Mouse (Mus musculus) G1E-ER4 (cell line): ENCODE results near the gene Dcp1b. TPM values are rescaled to one million over a fixed set of nuclear protein-coding genes. Genes with fewer than 3 reads are reported as not detected.

Source experiments
- GATA1 ChIP-seq: IDR thresholded peaks from one replicate; pipeline ENCODE4 v1.8.0; 2012; ENCODE audit warnings: low read length, inconsistent platforms
- polyA plus RNA-seq: library from polyadenylated mRNA; stranded (reverse); fragments of >175 nt; gene quantifications from 2 replicates; pipeline ENCODE4 v1.2.3, GENCODE M21; 2012

The Dcp1b gene
- polyA plus RNA-seq, 1 experiment, result 14.7 TPM

DNA sequence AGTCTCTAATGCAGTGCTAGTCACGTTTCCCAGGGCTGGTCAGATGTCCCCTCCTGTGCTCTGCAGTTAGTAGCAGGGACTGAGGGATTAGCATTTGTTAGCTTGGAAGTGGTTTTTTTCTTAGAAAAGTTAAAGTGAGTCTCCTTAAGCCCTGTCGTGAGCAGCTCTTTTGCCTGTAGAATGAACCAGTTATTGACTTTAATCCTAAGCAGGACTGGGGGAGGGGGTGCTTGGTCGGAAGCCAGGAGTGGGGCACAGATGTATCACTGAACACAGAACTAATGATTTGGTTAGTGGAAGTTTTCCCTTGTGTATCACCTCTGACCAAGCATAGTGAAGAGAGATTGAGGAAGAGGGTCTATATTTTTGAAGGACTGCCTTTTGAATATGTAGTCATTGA, 8.7 kb downstream of the Dcp1b start:
- no peak for TF ChIP-seq GATA1

DNA sequence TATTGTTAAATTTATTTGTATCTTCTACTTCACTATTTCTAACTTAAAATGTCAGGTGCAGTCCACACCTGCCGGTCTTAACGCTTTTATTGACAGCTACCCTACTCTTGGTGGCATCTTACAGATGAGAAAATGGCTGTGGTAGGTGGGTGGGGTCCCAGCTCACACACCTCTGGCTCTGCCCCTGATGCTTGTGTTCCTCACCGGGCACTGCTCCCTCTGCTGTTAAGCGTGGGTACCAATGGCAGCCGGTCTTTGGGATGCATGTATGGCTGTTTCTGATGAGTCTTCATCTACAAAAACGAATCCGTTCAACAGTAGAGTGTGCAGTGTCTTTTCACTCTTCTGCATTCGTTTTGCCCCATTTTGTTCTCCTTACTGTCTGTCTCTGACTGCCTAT, 11.6 kb downstream of the Dcp1b start:
- TF ChIP-seq GATA1, result no peak

DNA sequence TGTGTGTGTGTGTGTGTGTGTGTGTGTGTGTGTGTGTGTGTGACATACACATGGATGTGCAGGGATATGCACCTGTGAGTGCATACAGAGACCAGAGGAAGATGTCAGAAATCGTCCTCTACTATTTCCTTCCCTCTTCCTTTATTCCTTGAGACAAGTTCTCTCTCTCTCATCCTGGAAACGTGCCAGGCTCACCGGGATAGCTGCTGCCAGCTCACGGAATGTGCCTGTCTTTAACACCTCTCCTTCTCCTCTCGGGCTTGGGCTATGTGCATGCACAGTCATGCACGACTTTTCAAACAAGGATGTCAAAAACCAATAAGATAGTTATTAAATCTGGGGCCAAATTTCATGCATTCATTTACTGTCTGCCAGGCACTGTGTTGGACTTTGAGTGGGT, 12.6 kb downstream of the Dcp1b start:
- TF ChIP-seq GATA1, result no peak

- no peak for TF ChIP-seq GATA1
Measured at GRCm38 (mm10) chr6:119191478-119191877, 16.4 kb downstream of the Dcp1b start.

- TF ChIP-seq GATA1, result no peak
Measured at GRCm38 (mm10) chr6:119193571-119194154, 18.6 kb downstream of the Dcp1b start.

- TF ChIP-seq GATA1, result no peak
Measured at GRCm38 (mm10) chr6:119194161-119194560, 19.1 kb downstream of the Dcp1b start.

- no peak for TF ChIP-seq GATA1
Measured at GRCm38 (mm10) chr6:119194601-119195000, 19.5 kb downstream of the Dcp1b start.

GRCm38 (mm10) chr6:119196382-119197305, 21.6 kb downstream of the Dcp1b start, which contains the start of gene Cacna1c:
Cacna1c (minus strand) TSS chr6:119196418.
- no peak for TF ChIP-seq GATA1

- TF ChIP-seq GATA1, result no peak
Measured at GRCm38 (mm10) chr6:119198534-119199273, 23.7 kb downstream of the Dcp1b start.

- no peak for TF ChIP-seq GATA1
Measured at GRCm38 (mm10) chr6:119199274-119199879, 24.3 kb downstream of the Dcp1b start.

GRCm38 (mm10) chr6:119200362-119200761, 25.3 kb downstream of the Dcp1b start:
- no peak for TF ChIP-seq GATA1

GRCm38 (mm10) chr6:119201575-119201974, 26.5 kb downstream of the Dcp1b start:
- no peak for TF ChIP-seq GATA1

- TF ChIP-seq GATA1, result no peak
Measured at GRCm38 (mm10) chr6:119204286-119204685, 29.2 kb downstream of the Dcp1b start.

DNA sequence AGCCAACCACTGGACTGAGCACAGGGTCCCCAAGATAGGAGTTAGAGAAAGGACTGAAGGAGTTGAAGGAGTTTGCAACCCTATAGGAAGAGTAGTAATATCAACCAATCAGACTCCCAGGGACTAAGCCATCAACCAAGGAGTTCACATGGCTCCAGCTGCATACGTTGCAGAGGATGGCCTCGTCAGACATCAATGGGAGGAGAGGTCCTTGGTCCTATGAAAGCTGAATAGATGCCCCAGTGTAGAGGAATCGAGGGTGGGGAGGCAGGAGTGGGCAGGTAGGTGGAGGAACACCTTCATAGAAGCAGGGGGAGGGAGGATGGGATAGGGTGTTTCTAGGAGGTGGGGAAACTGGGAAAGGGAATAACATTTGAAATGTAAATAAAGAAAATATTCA, 29.9 kb downstream of the Dcp1b start:
- TF ChIP-seq GATA1, result no peak

DNA sequence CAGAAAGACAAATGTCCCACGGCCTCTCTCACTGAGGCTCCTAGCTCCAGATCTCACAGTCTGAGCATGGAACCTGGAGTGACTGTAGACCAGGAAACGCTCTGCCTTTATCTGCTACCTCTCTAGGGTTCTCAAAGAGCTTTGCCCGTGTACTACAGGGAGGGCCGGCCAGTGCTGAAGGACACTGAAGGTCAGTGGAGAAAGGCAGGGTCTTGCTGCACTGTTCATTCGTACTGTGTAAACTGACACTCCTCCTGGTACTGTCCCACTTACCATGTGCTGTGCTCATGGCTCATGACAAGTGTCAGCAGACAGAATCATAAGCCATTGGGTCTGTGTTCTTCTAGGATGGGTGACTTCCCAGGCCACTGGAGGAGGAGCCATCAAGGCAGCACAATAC, 38.3 kb downstream of the Dcp1b start:
- no peak for TF ChIP-seq GATA1

GRCm38 (mm10) chr6:119214190-119214589, 39.1 kb downstream of the Dcp1b start:
- TF ChIP-seq GATA1, result no peak
